Mouse (Mus musculus): ENCODE results near the gene Ift81.

GRCm38 (mm10) chr5:122514127-122514521 lies 100.2 kb downstream of the Ift81 start:
- TF ChIP-seq CTCF (IDR thresholded peaks at IDR 0.05; ENCODE audit: low read depth, low read length), result no peak
- no peak for TF ChIP-seq GATA1 (IDR thresholded peaks at IDR 0.05; ENCODE audit: borderline replicate concordance, low read length)
- no peak for TF ChIP-seq TAL1 (conservative IDR thresholded peaks at IDR 0.05; ENCODE audit: low read depth, low read length)
- TF ChIP-seq GATA2 (IDR thresholded peaks at IDR 0.05; ENCODE audit: borderline replicate concordance, low read depth, low read length), result no peak
- no peak for TF ChIP-seq POLR2AphosphoS5 (IDR thresholded peaks at IDR 0.05; ENCODE audit: insufficient replicate concordance, low read depth, low read length)

All from G1E (cell line).